Mouse (Mus musculus) liver, postnatal 0 days (tissue): ENCODE results near the gene Basp1. TPM values are rescaled to one million over a fixed set of nuclear protein-coding genes. Genes with fewer than 3 reads are reported as not detected.

Source experiments
- ATAC-seq: fragments of 200-750 bp; cut with Nextera tagmentation; 2 replicates; pipeline ENCODE4 v1.8.0; 2017; ENCODE audit warnings: mild to moderate bottlenecking, moderate library complexity
- DNase-seq: peaks from one replicate; pipeline ENCODE4 v3.0.0-alpha.2; 2016
- H3K27ac ChIP-seq: fragments of 300-500 bp; sonication (generic); 2 replicates; pipeline ENCODE4 v1.5.1; 2014; ENCODE audit warnings: antibody characterized with exemption, moderate library complexity, mild to moderate bottlenecking, low read depth
- H3K27me3 ChIP-seq: fragments of 300-500 bp; sonication (generic); 2 replicates; pipeline ENCODE4 v1.6.1; 2014; ENCODE audit warnings: low read length, control low read depth, mixed read lengths; ENCODE audit not compliant: insufficient read depth
- H3K36me3 ChIP-seq: fragments of 300-500 bp; sonication (generic); replicated peaks from 2 replicates; pipeline ENCODE4 v1.6.1; 2014; ENCODE audit warnings: mild to moderate bottlenecking, control low read depth, low read length, moderate library complexity, mixed read lengths; ENCODE audit not compliant: insufficient read depth
- H3K4me1 ChIP-seq: fragments of 300-500 bp; sonication (generic); 2 replicates; pipeline ENCODE4 v1.6.1; 2014; ENCODE audit warnings: antibody characterized with exemption, mild to moderate bottlenecking, control low read depth; ENCODE audit not compliant: insufficient read depth
- H3K4me2 ChIP-seq: fragments of 300-500 bp; sonication (generic); 2 replicates; pipeline ENCODE4 v1.6.1; 2014; ENCODE audit warnings: low read depth, mild to moderate bottlenecking, low read length, moderate library complexity, mixed read lengths
- H3K4me3 ChIP-seq: fragments of 300-500 bp; sonication (generic); 2 replicates; pipeline ENCODE4 v1.5.1; 2014; ENCODE audit warnings: low read depth, low read length
- H3K9ac ChIP-seq: fragments of 300-500 bp; sonication (generic); replicated peaks from 2 replicates; pipeline ENCODE4 v1.6.1; 2014; ENCODE audit warnings: mild to moderate bottlenecking, moderate library complexity
- H3K9me3 ChIP-seq: fragments of 300-500 bp; sonication (generic); 2 replicates; pipeline ENCODE4 v1.6.1; 2016; ENCODE audit warnings: mild to moderate bottlenecking, control low read depth, low read length, mixed read lengths
- CTCF ChIP-seq: sonication (generic); IDR thresholded peaks from 2 replicates; pipeline ENCODE4 v1.5.1; 2016; ENCODE audit warnings: antibody characterized with exemption, low read depth
- EP300 ChIP-seq: IDR thresholded peaks from 2 replicates; pipeline ENCODE4 v1.6.1; 2016; ENCODE audit warnings: antibody characterized with exemption, low read depth, mild to moderate bottlenecking
- WGBS: fragments of 180-500 bp; shearing (Covaris S2); extraction: QIAGEN DNeasy Blood & Tissue Kit; methylation state at CpG from one replicate; pipeline ENCODE4 v1.1.7; 2014; ENCODE audit not compliant: insufficient replicate concordance; 5-methylcytosine and 5-hydroxymethylcytosine counted together
- polyA plus RNA-seq: library from polyadenylated mRNA; unstranded; fragments of >200 nt; fragmentation: Nextera tagmentation; extraction: Ambion mirVana; gene quantifications from 2 replicates; pipeline ENCODE4 v1.2.1, GENCODE M21; 2015

The Basp1 gene
- polyA plus RNA-seq, 1 experiment from 2014 or later, result 1.9 TPM

GRCm38 (mm10) chr15:25353498-25353897 is 60.1 kb downstream of the Basp1 start:
- no peaks in the 10 kb centered on the region for H3K27me3 ChIP-seq
- H3K36me3 ChIP-seq, result no peaks in the 10 kb centered on the region
- H3K4me2 ChIP-seq, result no peak overlapping the region
- 50% methylated on average over 6 of the region's 6 CpGs for WGBS
- H3K4me3 ChIP-seq, result no peak overlapping the region
- no peaks in the 10 kb centered on the region for H3K4me1 ChIP-seq
- H3K9ac ChIP-seq, result no peak overlapping the region
- H3K27ac ChIP-seq, result no peak overlapping the region
- TF ChIP-seq CTCF, result no peak
- no peak for TF ChIP-seq EP300
- ATAC-seq (no peak), DNase-seq (no peak)
- no peaks in the 10 kb centered on the region for H3K9me3 ChIP-seq

- Histone ChIP-seq H3K27me3 (no peaks in the 10 kb centered on the region), H3K36me3 (no peaks in the 10 kb centered on the region), H3K9ac (no peak overlapping the region), H3K9me3 (no peaks in the 10 kb centered on the region), H3K4me3 (no peak overlapping the region), H3K4me1 (no peaks in the 10 kb centered on the region), H3K4me2 (no peak overlapping the region), H3K27ac (no peak overlapping the region)
- DNase-seq, result no peak
- ATAC-seq, result no peak
- 69% methylated on average over 6 of the region's 6 CpGs for whole genome bisulfite sequencing
- no peak for TF ChIP-seq CTCF
- no peak for TF ChIP-seq EP300
These were observed 70.3 kb downstream of the Basp1 start for GRCm38 (mm10) chr15:25343263-25343662.

DNA sequence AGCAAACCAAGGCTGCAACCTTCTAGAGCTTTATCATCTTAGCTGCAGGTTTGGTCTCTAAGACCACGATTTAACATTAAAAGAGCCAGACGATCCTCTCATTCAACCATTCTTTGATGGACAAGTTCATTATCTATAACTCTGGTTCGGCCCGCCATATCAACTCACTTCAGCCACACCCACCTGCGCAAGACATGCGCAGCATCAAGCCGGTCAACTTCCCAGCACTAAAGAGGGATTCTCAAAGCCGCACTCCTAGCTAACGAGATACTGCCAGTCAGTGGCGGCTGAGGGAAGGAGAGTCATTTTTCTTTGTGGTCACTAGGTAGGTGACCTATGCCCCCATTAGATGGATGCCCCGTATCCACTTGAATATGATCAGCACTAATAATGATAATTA is 78.3 kb downstream of the Basp1 start:
- Histone ChIP-seq H3K4me2 (no peak overlapping the region), H3K4me1 (no peaks in the 10 kb centered on the region), H3K4me3 (no peak overlapping the region), H3K9ac (no peak overlapping the region), H3K27me3 (no peaks in the 10 kb centered on the region), H3K36me3 (no peaks in the 10 kb centered on the region), H3K9me3 (no peaks in the 10 kb centered on the region), H3K27ac (no peak overlapping the region)
- 81% methylated on average over 11 of the region's 11 CpGs for WGBS
- ATAC-seq (no peak), DNase-seq (no peak)
- no peak for TF ChIP-seq EP300
- TF ChIP-seq CTCF, result no peak

GRCm38 (mm10) chr15:25331877-25332445 is 81.6 kb downstream of the Basp1 start:
- no peak for TF ChIP-seq EP300
- no peak for TF ChIP-seq CTCF
- Histone ChIP-seq H3K4me3 (no peak overlapping the region), H3K9me3 (no peaks in the 10 kb centered on the region), H3K27me3 (no peaks in the 10 kb centered on the region), H3K4me1 (no peaks in the 10 kb centered on the region), H3K9ac (no peak overlapping the region), H3K4me2 (no peak overlapping the region), H3K27ac (no peak overlapping the region), H3K36me3 (no peaks in the 10 kb centered on the region)
- 67% methylated on average over 16 of the region's 16 CpGs for WGBS
- ATAC-seq (no peak), DNase-seq (no peak)

GRCm38 (mm10) chr15:25330946-25331345 is 82.6 kb downstream of the Basp1 start:
- H3K9ac ChIP-seq, result no peak overlapping the region
- DNase-seq (no peak), ATAC-seq (no peak)
- H3K4me1 ChIP-seq, result no peaks in the 10 kb centered on the region
- no peak overlapping the region for H3K27ac ChIP-seq
- H3K9me3 ChIP-seq, result no peaks in the 10 kb centered on the region
- WGBS, result 75% methylated on average over 4 of the region's 4 CpGs
- H3K36me3 ChIP-seq, result no peaks in the 10 kb centered on the region
- TF ChIP-seq EP300 (no peak), CTCF (no peak)
- H3K4me2 ChIP-seq, result no peak overlapping the region
- H3K27me3 ChIP-seq, result no peaks in the 10 kb centered on the region
- no peak overlapping the region for H3K4me3 ChIP-seq

- no peaks in the 10 kb centered on the region for H3K36me3 ChIP-seq
- no peaks in the 10 kb centered on the region for H3K9me3 ChIP-seq
- ATAC-seq, result no peak
- no peaks in the 10 kb centered on the region for H3K4me1 ChIP-seq
- H3K9ac ChIP-seq, result no peak overlapping the region
- no peak overlapping the region for H3K27ac ChIP-seq
- no peak overlapping the region for H3K4me3 ChIP-seq
- no peak for DNase-seq
- H3K4me2 ChIP-seq, result no peak overlapping the region
- WGBS, result 65% methylated on average over 2 of the region's 2 CpGs
- TF ChIP-seq EP300, result no peak
- no peak for TF ChIP-seq CTCF
- no peaks in the 10 kb centered on the region for H3K27me3 ChIP-seq
These were observed 91.0 kb downstream of the Basp1 start for GRCm38 (mm10) chr15:25322601-25323000.

DNA sequence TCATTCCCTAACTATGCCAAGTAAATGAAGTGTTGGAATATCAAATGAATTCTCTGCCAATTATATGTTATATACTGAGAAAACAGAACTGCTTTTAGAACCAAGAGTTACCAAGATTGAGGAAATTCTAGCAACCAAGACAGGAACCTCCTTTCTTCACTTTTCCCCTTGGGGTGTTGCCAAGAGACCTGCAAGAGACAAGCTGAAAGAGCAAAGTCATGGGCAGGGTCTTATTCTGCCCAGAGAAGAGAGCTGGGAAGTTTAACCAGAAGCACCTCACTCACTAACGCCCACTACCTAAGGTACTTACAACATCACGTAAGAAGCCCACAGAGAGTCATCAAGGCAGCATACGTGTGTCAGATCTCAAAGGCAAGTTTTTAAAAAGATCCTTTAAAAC is 91.5 kb downstream of the Basp1 start:
- Histone ChIP-seq H3K4me3 (no peak overlapping the region), H3K9me3 (no peaks in the 10 kb centered on the region), H3K9ac (no peak overlapping the region), H3K36me3 (no peaks in the 10 kb centered on the region), H3K27ac (peak overlapping the region; percentile 12; the same call in 1 of the 2 replicates), H3K27me3 (no peaks in the 10 kb centered on the region), H3K4me1 (no peaks in the 10 kb centered on the region), H3K4me2 (no peak overlapping the region)
- 68% methylated on average over 3 of the region's 3 CpGs for WGBS
- no peak for TF ChIP-seq CTCF
- DNase-seq (no peak), ATAC-seq (no peak)
